In the genomic region with DNA sequence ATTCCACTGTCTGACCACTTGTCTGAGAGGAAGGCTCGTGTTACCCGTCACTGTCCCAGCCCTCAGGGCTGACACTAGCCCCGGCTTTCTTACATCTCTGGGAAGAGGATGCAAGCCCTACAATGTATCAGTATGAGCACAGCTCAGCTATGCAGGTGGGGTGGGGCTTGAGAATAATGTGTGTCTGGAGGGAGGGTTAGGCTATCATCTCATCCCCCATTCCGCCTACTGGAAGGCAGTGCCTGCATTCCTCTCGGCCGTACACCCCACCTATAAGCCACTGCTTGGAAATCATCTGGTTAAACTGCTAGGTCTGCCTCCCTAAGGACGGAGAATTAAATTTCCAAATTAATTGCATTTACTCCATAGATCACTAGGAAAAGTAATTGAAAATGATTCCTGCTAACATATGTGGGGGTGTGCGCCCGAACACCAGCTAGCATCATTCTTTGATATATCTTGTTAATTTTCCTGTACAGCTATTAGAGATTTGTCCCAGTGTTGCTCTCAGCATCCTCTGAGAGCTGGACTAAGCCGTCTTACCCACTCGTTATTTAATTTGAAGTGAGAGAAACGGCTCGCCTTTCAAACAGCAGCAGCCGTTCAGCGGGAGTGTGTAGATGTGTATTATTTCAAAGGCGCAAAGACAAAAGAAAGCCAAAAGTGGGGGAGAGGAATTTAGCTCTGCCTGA, we compare ENCODE assay signal across 15 mouse cellular contexts.
DNase-seq lines count a peak whose midpoint lies in the region; ATAC-seq and TF ChIP-seq lines count a peak whose summit lies in the region.
"Had no signal": no experiment of that assay in that cellular context is flagged by ENCODE, and none has a peak within 500 bp of the region (broad histone marks: within the 10 kb centered on the region; RNA-seq: fewer than 3 reads in every experiment).

No protein-coding gene starts in this region.

- H3K27me3 ChIP-seq in heart, adult 2 months (ENCODE audit: control insufficient read depth, insufficient read depth, low read length): no peaks in the 10 kb centered on the region
- H3K27me3 ChIP-seq in forebrain, embryonic 11.5 days (ENCODE audit: control insufficient read depth, insufficient read depth, low read length): no peaks in the 10 kb centered on the region
- no peaks in the 10 kb centered on the region for H3K27me3 ChIP-seq in hindbrain, embryonic 16.5 days (replicated peaks; ENCODE audit: control insufficient read depth, insufficient read depth, low read length)
- H3K27me3 ChIP-seq: limb, embryonic 12.5 days; stomach, embryonic 15.5 days had no signal

- no peak for TF ChIP-seq EP300 in heart, adult 2 months (IDR thresholded peaks at IDR 0.05; ENCODE audit: insufficient read depth, low read depth, low read length)

- H3K4me3 ChIP-seq in heart, adult 2 months: no peak overlapping the region
- no peak overlapping the region for H3K4me3 ChIP-seq in forebrain, embryonic 11.5 days (ENCODE audit: low read depth, low read length)
- no peak overlapping the region for H3K4me3 ChIP-seq in hindbrain, embryonic 16.5 days (ENCODE audit: low read length)
- H3K4me3 ChIP-seq: limb, embryonic 12.5 days; stomach, embryonic 15.5 days had no signal

- no peak for ATAC-seq in forebrain, embryonic 11.5 days (replicated peaks; ENCODE audit: low FRiP score)
- peak; percentile 59 for ATAC-seq in hindbrain, embryonic 16.5 days

- H3K27ac ChIP-seq in heart, adult 2 months: peak overlapping the region; percentile 49
- no peak overlapping the region for H3K27ac ChIP-seq in forebrain, embryonic 11.5 days (ENCODE audit: low read depth, low read length)
- H3K27ac ChIP-seq in hindbrain, embryonic 16.5 days (ENCODE audit: low read depth, low read length): peak overlapping the region; percentile 35; the same call in 1 of the 2 replicates
- H3K27ac ChIP-seq: limb, embryonic 12.5 days; stomach, embryonic 15.5 days had no signal

- peaks cover 2% of the 10 kb centered on the region; the same call in 1 of the 2 replicates for H3K4me1 ChIP-seq in heart, adult 2 months (ENCODE audit: control insufficient read depth, insufficient read depth, low read length)
- peaks cover 7% of the 10 kb centered on the region; the same call in 1 of the 2 replicates for H3K4me1 ChIP-seq in forebrain, embryonic 11.5 days (replicated peaks; ENCODE audit: control insufficient read depth, insufficient read depth, low read length)
- peaks cover 13% of the 10 kb centered on the region; the same call in 1 of the 2 replicates for H3K4me1 ChIP-seq in hindbrain, embryonic 16.5 days (ENCODE audit: control insufficient read depth, insufficient read depth, low read depth, low read length)
- H3K4me1 ChIP-seq: stomach, embryonic 15.5 days had no signal

- no peaks in the 10 kb centered on the region for H3K79me2 ChIP-seq in heart, adult 2 months (replicated peaks; ENCODE audit: control insufficient read depth, insufficient read depth, low read length)

- DNase-seq in heart, adult 2 months: no peak
- no peak for DNase-seq in heart, postnatal 14 days
- peak; percentile 19 for DNase-seq in R1 (ENCODE audit: low read depth, low spot score)
- no peak for DNase-seq in forebrain, embryonic 11.5 days (ENCODE audit: low spot score)
- no peak for DNase-seq in cerebellum, adult 9-11 months
- DNase-seq in gastrocnemius, postnatal 36 days: no peak
- DNase-seq in adrenal gland, postnatal 14 days: no peak
- DNase-seq: adrenal gland, postnatal 36 days; kidney, adult 11 months; lung, embryonic 14.5 days; right cerebral cortex, postnatal 4 days; thymus, postnatal 14 days had no signal

- H3K9ac ChIP-seq in heart, adult 2 months (ENCODE audit: low read depth, low read length): no peak overlapping the region
- H3K9ac ChIP-seq in forebrain, embryonic 11.5 days (ENCODE audit: low read length): peak overlapping the region; percentile 37; the same call in 1 of the 2 replicates
- no peak overlapping the region for H3K9ac ChIP-seq in hindbrain, embryonic 16.5 days (ENCODE audit: low read depth, low read length)
- H3K9ac ChIP-seq: limb, embryonic 12.5 days; lung, embryonic 14.5 days; stomach, embryonic 15.5 days had no signal

- peaks cover 5% of the 10 kb centered on the region; the same call in 1 of the 2 replicates for H3K36me3 ChIP-seq in heart, adult 2 months (ENCODE audit: control insufficient read depth, insufficient read depth, low read length)
- no peaks in the 10 kb centered on the region; the same call in 1 of the 2 replicates for H3K36me3 ChIP-seq in forebrain, embryonic 11.5 days (ENCODE audit: control insufficient read depth, insufficient read depth, low read length)
- peaks cover 8% of the 10 kb centered on the region; the same call in 1 of the 2 replicates for H3K36me3 ChIP-seq in hindbrain, embryonic 16.5 days (ENCODE audit: control insufficient read depth, insufficient read depth, low read length)
- H3K36me3 ChIP-seq: limb, embryonic 12.5 days; stomach, embryonic 15.5 days had no signal

- H3K9me3 ChIP-seq in forebrain, embryonic 11.5 days (ENCODE audit: control insufficient read depth, low read length): no peaks in the 10 kb centered on the region
- no peaks in the 10 kb centered on the region for H3K9me3 ChIP-seq in hindbrain, embryonic 16.5 days (ENCODE audit: control insufficient read depth, low read length)
- H3K9me3 ChIP-seq: limb, embryonic 12.5 days; stomach, embryonic 15.5 days had no signal

- no peak overlapping the region for H3K4me2 ChIP-seq in forebrain, embryonic 11.5 days (ENCODE audit: low read depth, low read length, severe bottlenecking)
- H3K4me2 ChIP-seq in hindbrain, embryonic 16.5 days (ENCODE audit: low read length): no peak overlapping the region
- H3K4me2 ChIP-seq: limb, embryonic 12.5 days; lung, embryonic 14.5 days; stomach, embryonic 15.5 days had no signal

- intact Hi-C loops in heart, adult 2 months (cut with DNase I): no loop called here
- intact Hi-C loops in heart, postnatal 14 days (cut with DNase I): no loop called here
- intact Hi-C loops in gastrocnemius, postnatal 36 days (cut with DNase I): no loop called here

- WGBS in heart, adult 2 months: 58% methylated on average over 16 of the region's 16 CpGs
- 42% methylated on average over 16 of the region's 16 CpGs for WGBS in forebrain, embryonic 11.5 days
- WGBS in hindbrain, embryonic 16.5 days: 41% methylated on average over 16 of the region's 16 CpGs

- no peak for TF ChIP-seq POLR2A in heart, adult 2 months (IDR thresholded peaks at IDR 0.05; ENCODE audit: insufficient read depth, low read depth, low read length)

- TF ChIP-seq CTCF in heart, adult 2 months (IDR thresholded peaks at IDR 0.05): no peak
